Mouse (Mus musculus) ES-E14 (cell line): ENCODE results near the gene Zfp956.

Experiments used
- CHD2 ChIP-seq: IDR thresholded peaks from 2 replicates; pipeline ENCODE4 v1.6.1; 2014; ENCODE audit warnings: mild to moderate bottlenecking, low read depth, low read length, inconsistent platforms
- HCFC1 ChIP-seq: IDR thresholded peaks from 2 replicates; pipeline ENCODE4 v1.6.1; 2012; ENCODE audit warnings: low read length, inconsistent platforms, borderline replicate concordance; ENCODE audit not compliant: insufficient read depth
- MAFK ChIP-seq: IDR thresholded peaks from 2 replicates; pipeline ENCODE4 v1.6.1; 2014; ENCODE audit warnings: mild to moderate bottlenecking, low read depth, low read length, inconsistent platforms; ENCODE audit not compliant: insufficient read depth
- ZNF384 ChIP-seq: IDR thresholded peaks from 2 replicates; pipeline ENCODE4 v1.6.1; 2012; ENCODE audit warnings: low read depth, low read length, inconsistent platforms

GRCm38 (mm10) chr6:47943021-47943691 is 10.0 kb upstream of the Zfp956 start:
- TF ChIP-seq CHD2 = no peak
- TF ChIP-seq ZNF384 = no peak
- no peak for TF ChIP-seq HCFC1
- no peak for TF ChIP-seq MAFK
